Mouse (Mus musculus): ENCODE data around the gene Stat5a. TPM values are rescaled to one million over a fixed set of nuclear protein-coding genes. Genes with fewer than 3 reads are reported as not detected.

The Stat5a gene
- total and polyA plus RNA-seq, 3 experiments = 17.5 to 23.6 (median 23.0) TPM

DNA sequence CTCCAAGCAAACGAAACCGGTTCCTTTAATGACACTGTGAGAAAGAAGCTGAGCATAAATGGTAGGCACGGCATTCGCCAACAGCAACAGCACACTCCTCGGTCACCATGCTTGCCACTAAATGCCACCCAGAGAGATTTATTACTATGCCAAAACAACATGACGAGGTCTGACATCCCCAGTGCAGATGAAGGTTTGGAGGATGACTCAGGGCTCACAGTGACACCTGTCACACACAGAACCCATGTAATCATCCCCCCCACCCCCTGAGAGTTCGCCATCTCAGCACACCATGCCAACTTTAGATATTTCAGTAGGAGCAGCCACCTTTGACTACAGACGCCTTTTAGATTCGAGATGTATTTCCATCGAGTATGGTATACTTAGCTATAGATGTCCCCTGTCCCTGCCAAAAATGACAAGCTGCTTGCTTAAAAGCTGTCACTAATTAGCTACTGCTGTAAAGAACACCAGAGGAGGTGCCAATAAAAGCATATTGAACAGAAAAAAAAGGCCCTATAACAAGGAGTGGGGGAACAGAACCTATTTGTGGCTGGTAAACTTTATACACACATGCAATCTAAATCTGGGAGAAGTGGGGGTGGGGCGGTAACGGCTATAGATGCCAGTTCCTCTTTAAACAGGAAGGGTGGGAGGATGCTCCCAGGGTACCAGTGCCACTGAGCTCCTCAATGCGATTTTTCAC, 32.8 kb upstream of the Stat5a start:
- no peaks in the 10 kb centered on the region for H3K27me3 ChIP-seq (replicated peaks)
- dilution Hi-C loops (cut with MboI; ENCODE audit: extremely low pct_ligation_motif_present, extremely low pct_unique_long_range_greater_than_20kb, low sequenced_read_pairs) (no loop called here), in situ Hi-C loops (cut with MboI; ENCODE audit: low pct_ligation_motif_present, low pct_unique_long_range_greater_than_20kb, low sequenced_read_pairs) (no loop called here)
- 0 out of 2 replicates have a peak, but pooled peaks cover 3% of the 10 kb centered on the region for H3K79me2 ChIP-seq (replicated peaks; ENCODE audit: control insufficient read depth, extremely low read depth, insufficient read depth, poor library complexity, severe bottlenecking)
- H3K27ac ChIP-seq (ENCODE audit: insufficient read depth, low read depth) = no peak overlapping the region
- H3K4me2 ChIP-seq (ENCODE audit: insufficient read depth, low read depth, poor library complexity, severe bottlenecking) = no peak overlapping the region
- peaks cover 11 to 44% of the 10 kb centered on the region in 2 experiments; a peak in 3 of 4 replicates for H3K4me1 ChIP-seq (ENCODE audit: control insufficient read depth in 1 of 2, insufficient read depth in 2 of 2)
- no peak overlapping the region for H3K9ac ChIP-seq (ENCODE audit: insufficient read depth, low read depth)
- no peak for TF ChIP-seq CHD2 (IDR thresholded peaks at IDR 0.05; ENCODE audit: low read length)
- no peak for TF ChIP-seq E2F4 (IDR thresholded peaks at IDR 0.05; ENCODE audit: insufficient replicate concordance, low read depth, low read length)
- no peak for TF ChIP-seq POLR2A (IDR thresholded peaks at IDR 0.05; ENCODE audit: low read depth, low read length)
- TF ChIP-seq MAX (IDR thresholded peaks at IDR 0.05; ENCODE audit: low read length) = no peak
- no peak for TF ChIP-seq PAX5 (IDR thresholded peaks at IDR 0.05; ENCODE audit: low read length)
- no peak for TF ChIP-seq MEF2A (IDR thresholded peaks at IDR 0.05; ENCODE audit: borderline replicate concordance, low read depth, low read length)
- no peak for TF ChIP-seq USF2 (conservative IDR thresholded peaks at IDR 0.05; ENCODE audit: low read depth, low read length)
- no peak for TF ChIP-seq ZMIZ1 (IDR thresholded peaks at IDR 0.05; ENCODE audit: low read depth, low read length)
- no peak for DNase-seq (ENCODE audit: extremely low read depth)
- peaks cover 0 to 15% of the 10 kb centered on the region in 2 experiments for H3K36me3 ChIP-seq (replicated peaks in 1 of 2; ENCODE audit: control insufficient read depth in 1 of 2, insufficient read depth in 1 of 2, low read length in 1 of 2)
- H3K4me3 ChIP-seq (replicated peaks in 1 of 3; ENCODE audit: low read depth in 2 of 3, low read length in 2 of 3, poor library complexity in 1 of 3) = no peak overlapping the region
- no peaks in the 10 kb centered on the region for H3K9me3 ChIP-seq (replicated peaks; ENCODE audit: low read length)

DNA sequence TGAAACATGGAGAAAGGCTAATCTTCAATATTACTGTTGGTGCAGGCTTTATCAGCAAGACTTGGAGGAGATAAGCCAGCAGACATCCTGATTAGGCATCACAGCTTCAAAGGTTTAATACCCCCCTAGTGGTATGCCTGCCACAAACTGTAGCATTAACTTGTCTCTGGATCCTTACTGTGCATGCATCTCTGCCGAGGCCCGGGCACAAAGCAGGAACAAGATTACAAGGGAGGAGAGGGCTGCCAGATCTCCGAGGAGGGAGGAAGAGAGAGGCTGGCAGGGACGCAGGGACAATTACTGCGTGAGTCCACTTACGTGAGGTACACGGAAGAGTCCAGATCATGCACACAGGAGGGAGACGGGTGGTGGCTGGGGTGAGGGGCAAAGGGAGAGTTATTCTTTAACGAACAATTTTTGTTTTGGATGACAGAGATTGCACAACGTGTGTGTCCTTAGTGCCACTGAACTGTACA, 30.4 kb upstream of the Stat5a start:
- Histone ChIP-seq H3K4me3 (replicated peaks in 1 of 3; ENCODE audit: low read depth in 2 of 3, low read length in 2 of 3, poor library complexity in 1 of 3) (no peak overlapping the region), H3K36me3 (replicated peaks in 1 of 2; ENCODE audit: control insufficient read depth in 1 of 2, insufficient read depth in 1 of 2, low read length in 1 of 2) (peaks cover 0 to 18% of the 10 kb centered on the region in 2 experiments), H3K9ac (ENCODE audit: insufficient read depth, low read depth) (no peak overlapping the region), H3K27me3 (replicated peaks) (no peaks in the 10 kb centered on the region), H3K4me2 (ENCODE audit: insufficient read depth, low read depth, poor library complexity, severe bottlenecking) (no peak overlapping the region), H3K4me1 (ENCODE audit: control insufficient read depth in 1 of 2, insufficient read depth in 2 of 2) (peaks cover 11 to 38% of the 10 kb centered on the region in 2 experiments; a peak in 3 of 4 replicates), H3K79me2 (replicated peaks; ENCODE audit: control insufficient read depth, extremely low read depth, insufficient read depth, poor library complexity, severe bottlenecking) (0 out of 2 replicates have a peak, but pooled peaks cover 3% of the 10 kb centered on the region), H3K9me3 (replicated peaks; ENCODE audit: low read length) (no peaks in the 10 kb centered on the region), H3K27ac (ENCODE audit: insufficient read depth, low read depth) (no peak overlapping the region)
- dilution Hi-C loops (cut with MboI; ENCODE audit: extremely low pct_ligation_motif_present, extremely low pct_unique_long_range_greater_than_20kb, low sequenced_read_pairs) = no loop called here
- in situ Hi-C loops (cut with MboI; ENCODE audit: low pct_ligation_motif_present, low pct_unique_long_range_greater_than_20kb, low sequenced_read_pairs) = no loop called here
- no peak for DNase-seq (ENCODE audit: extremely low read depth)
- TF ChIP-seq CHD1 (IDR thresholded peaks at IDR 0.05; ENCODE audit: low read depth, low read length) = no peak
- TF ChIP-seq MYC (IDR thresholded peaks at IDR 0.05; ENCODE audit: low read depth, low read length) = no peak
- no peak for TF ChIP-seq ZMIZ1 (IDR thresholded peaks at IDR 0.05; ENCODE audit: low read depth, low read length)
- TF ChIP-seq ZNF384 (IDR thresholded peaks at IDR 0.05; ENCODE audit: low read depth, low read length) = no peak
- TF ChIP-seq PAX5 (IDR thresholded peaks at IDR 0.05; ENCODE audit: low read length) = no peak
- TF ChIP-seq MXI1 (IDR thresholded peaks at IDR 0.05; ENCODE audit: low read depth, low read length) = no peak
- no peak for TF ChIP-seq TCF12 (IDR thresholded peaks at IDR 0.05; ENCODE audit: low read depth, low read length)
